Mouse (Mus musculus): ENCODE results near the gene Fbln5. TPM values are rescaled to one million over a fixed set of nuclear protein-coding genes. Genes with fewer than 3 reads are reported as not detected.

Fbln5 gene
- polyA plus RNA-seq, 1 experiment from 2014 or later: 61.1 TPM

GRCm38 (mm10) chr12:101802445-101802844, 16.4 kb downstream of the Fbln5 start:
- H3K9me3 ChIP-seq: no peaks in the 10 kb centered on the region
- no peaks in the 10 kb centered on the region for H3K36me3 ChIP-seq
- no peak for ATAC-seq (ENCODE audit: insufficient read depth, low FRiP score, low read depth)
- H3K4me3 ChIP-seq (replicated peaks): no peak overlapping the region
- no peak overlapping the region for H3K27ac ChIP-seq
- H3K4me1 ChIP-seq: no peaks in the 10 kb centered on the region
- H3K4me2 ChIP-seq: no peak overlapping the region
- WGBS: 89% methylated on average over 3 of the region's 3 CpGs
- H3K9ac ChIP-seq: no peak overlapping the region
- no peaks in the 10 kb centered on the region for H3K27me3 ChIP-seq (replicated peaks)

GRCm38 (mm10) chr12:101801744-101802143, 17.1 kb downstream of the Fbln5 start:
- no peak overlapping the region for H3K9ac ChIP-seq
- H3K4me2 ChIP-seq: no peak overlapping the region
- WGBS: 74% methylated on average over 5 of the region's 5 CpGs
- no peak overlapping the region for H3K4me3 ChIP-seq (replicated peaks)
- H3K4me1 ChIP-seq: no peaks in the 10 kb centered on the region
- H3K27me3 ChIP-seq (replicated peaks): no peaks in the 10 kb centered on the region
- ATAC-seq (ENCODE audit: insufficient read depth, low FRiP score, low read depth): no peak
- no peaks in the 10 kb centered on the region for H3K36me3 ChIP-seq
- H3K9me3 ChIP-seq: no peaks in the 10 kb centered on the region
- no peak overlapping the region for H3K27ac ChIP-seq

- H3K4me3 ChIP-seq (replicated peaks): no peak overlapping the region
- no peak for ATAC-seq (ENCODE audit: insufficient read depth, low FRiP score, low read depth)
- no peak overlapping the region for H3K9ac ChIP-seq
- no peaks in the 10 kb centered on the region for H3K4me1 ChIP-seq
- H3K27me3 ChIP-seq (replicated peaks): no peaks in the 10 kb centered on the region
- no peak overlapping the region for H3K4me2 ChIP-seq
- H3K27ac ChIP-seq: no peak overlapping the region
- no peaks in the 10 kb centered on the region for H3K9me3 ChIP-seq
- no peaks in the 10 kb centered on the region for H3K36me3 ChIP-seq
- 77% methylated on average over 3 of the region's 3 CpGs for WGBS
Observed at GRCm38 (mm10) chr12:101801051-101801450, 17.8 kb downstream of the Fbln5 start.

- Histone ChIP-seq H3K9me3 (no peaks in the 10 kb centered on the region), H3K9ac (no peak overlapping the region), H3K4me2 (no peak overlapping the region), H3K36me3 (no peaks in the 10 kb centered on the region), H3K27me3 (replicated peaks) (no peaks in the 10 kb centered on the region), H3K4me3 (replicated peaks) (no peak overlapping the region), H3K4me1 (no peaks in the 10 kb centered on the region), H3K27ac (no peak overlapping the region)
- no peak for ATAC-seq (ENCODE audit: insufficient read depth, low FRiP score, low read depth)
- 52% methylated on average over 7 of the region's 7 CpGs for WGBS
Observed at GRCm38 (mm10) chr12:101798189-101798922, 20.5 kb downstream of the Fbln5 start.

- Histone ChIP-seq H3K9me3 (no peaks in the 10 kb centered on the region), H3K27me3 (replicated peaks) (no peaks in the 10 kb centered on the region), H3K4me1 (no peaks in the 10 kb centered on the region), H3K4me2 (no peak overlapping the region), H3K27ac (no peak overlapping the region), H3K36me3 (no peaks in the 10 kb centered on the region), H3K9ac (no peak overlapping the region), H3K4me3 (replicated peaks) (no peak overlapping the region)
- WGBS: 77% methylated on average over 3 of the region's 3 CpGs
- ATAC-seq (ENCODE audit: insufficient read depth, low FRiP score, low read depth): no peak
Observed at GRCm38 (mm10) chr12:101794458-101794857, 24.4 kb downstream of the Fbln5 start.

- H3K36me3 ChIP-seq: no peaks in the 10 kb centered on the region
- H3K27me3 ChIP-seq (replicated peaks): no peaks in the 10 kb centered on the region
- H3K4me1 ChIP-seq: no peaks in the 10 kb centered on the region
- H3K4me2 ChIP-seq: no peak overlapping the region
- H3K9me3 ChIP-seq: no peaks in the 10 kb centered on the region
- no peak overlapping the region for H3K4me3 ChIP-seq (replicated peaks)
- no peak overlapping the region for H3K27ac ChIP-seq
- H3K9ac ChIP-seq: no peak overlapping the region
- WGBS: 79% methylated on average over 5 of the region's 5 CpGs
- ATAC-seq (ENCODE audit: insufficient read depth, low FRiP score, low read depth): no peak
Observed at GRCm38 (mm10) chr12:101793221-101793621, 25.6 kb downstream of the Fbln5 start.

- WGBS: 91% methylated on average over 4 of the region's 4 CpGs
- no peaks in the 10 kb centered on the region for H3K36me3 ChIP-seq
- H3K9ac ChIP-seq: no peak overlapping the region
- no peaks in the 10 kb centered on the region for H3K4me1 ChIP-seq
- H3K27me3 ChIP-seq (replicated peaks): no peaks in the 10 kb centered on the region
- H3K4me3 ChIP-seq (replicated peaks): no peak overlapping the region
- H3K9me3 ChIP-seq: no peaks in the 10 kb centered on the region
- no peak overlapping the region for H3K4me2 ChIP-seq
- no peak overlapping the region for H3K27ac ChIP-seq
- ATAC-seq (ENCODE audit: insufficient read depth, low FRiP score, low read depth): no peak
Observed at GRCm38 (mm10) chr12:101792684-101793083, 26.2 kb downstream of the Fbln5 start.

- ATAC-seq (ENCODE audit: insufficient read depth, low FRiP score, low read depth): no peak
- 87% methylated on average over 3 of the region's 3 CpGs for WGBS
- Histone ChIP-seq H3K4me3 (replicated peaks) (no peak overlapping the region), H3K4me2 (no peak overlapping the region), H3K9me3 (no peaks in the 10 kb centered on the region), H3K27ac (no peak overlapping the region), H3K36me3 (no peaks in the 10 kb centered on the region), H3K4me1 (no peaks in the 10 kb centered on the region), H3K27me3 (replicated peaks) (no peaks in the 10 kb centered on the region), H3K9ac (no peak overlapping the region)
Observed at GRCm38 (mm10) chr12:101789767-101790166, 29.1 kb downstream of the Fbln5 start.

- 80% methylated on average over 3 of the region's 3 CpGs for WGBS
- Histone ChIP-seq H3K4me3 (replicated peaks) (no peak overlapping the region), H3K9me3 (no peaks in the 10 kb centered on the region), H3K27ac (no peak overlapping the region), H3K27me3 (replicated peaks) (no peaks in the 10 kb centered on the region), H3K4me1 (no peaks in the 10 kb centered on the region), H3K4me2 (no peak overlapping the region), H3K36me3 (no peaks in the 10 kb centered on the region), H3K9ac (no peak overlapping the region)
- no peak for ATAC-seq (ENCODE audit: insufficient read depth, low FRiP score, low read depth)
Observed at GRCm38 (mm10) chr12:101789250-101789649, 29.6 kb downstream of the Fbln5 start.

GRCm38 (mm10) chr12:101782787-101783186, 36.1 kb downstream of the Fbln5 start:
- Histone ChIP-seq H3K36me3 (no peaks in the 10 kb centered on the region), H3K4me3 (replicated peaks) (no peak overlapping the region), H3K9me3 (no peaks in the 10 kb centered on the region), H3K4me2 (no peak overlapping the region), H3K9ac (no peak overlapping the region), H3K4me1 (no peaks in the 10 kb centered on the region), H3K27ac (no peak overlapping the region), H3K27me3 (replicated peaks) (no peaks in the 10 kb centered on the region)
- 50% methylated on average over 2 of the region's 2 CpGs for WGBS
- ATAC-seq (ENCODE audit: insufficient read depth, low FRiP score, low read depth): no peak

GRCm38 (mm10) chr12:101780915-101781314, 37.9 kb downstream of the Fbln5 start:
- Histone ChIP-seq H3K27ac (no peak overlapping the region), H3K4me2 (no peak overlapping the region), H3K4me1 (no peaks in the 10 kb centered on the region), H3K9me3 (no peaks in the 10 kb centered on the region), H3K36me3 (no peaks in the 10 kb centered on the region), H3K4me3 (replicated peaks) (no peak overlapping the region), H3K9ac (no peak overlapping the region), H3K27me3 (replicated peaks) (no peaks in the 10 kb centered on the region)
- peak; percentile 43; the same call in 1 of the 2 replicates for ATAC-seq (ENCODE audit: insufficient read depth, low FRiP score, low read depth)
- WGBS: 62% methylated on average over 5 of the region's 5 CpGs

- Histone ChIP-seq H3K9ac (no peak overlapping the region), H3K27ac (no peak overlapping the region), H3K27me3 (replicated peaks) (no peaks in the 10 kb centered on the region), H3K4me1 (0 out of 2 replicates have a peak, but pooled peaks cover 6% of the 10 kb centered on the region), H3K9me3 (no peaks in the 10 kb centered on the region), H3K36me3 (no peaks in the 10 kb centered on the region), H3K4me3 (replicated peaks) (no peak overlapping the region), H3K4me2 (no peak overlapping the region)
- ATAC-seq (ENCODE audit: insufficient read depth, low FRiP score, low read depth): no peak
- 58% methylated on average over 9 of the region's 9 CpGs for WGBS
Observed at GRCm38 (mm10) chr12:101777613-101778325, 41.1 kb downstream of the Fbln5 start.

Measured in stomach, embryonic 15.5 days (tissue).